Mouse (Mus musculus) testis, adult 2 months (tissue): Measurements from ENCODE around the gene Guca1a.

ENCODE experiments used
- CTCF ChIP-seq: fragments of 200-500 bp; IDR thresholded peaks from 2 replicates; pipeline ENCODE4 v1.5.1; 2012; ENCODE audit warnings: low read depth, mild to moderate bottlenecking, inconsistent platforms, low read length, moderate library complexity; ENCODE audit not compliant: control insufficient read depth, insufficient read depth, insufficient replicate concordance
- POLR2A ChIP-seq: fragments of 200-500 bp; IDR thresholded peaks from 2 replicates; pipeline ENCODE4 v1.6.1; 2012; ENCODE audit warnings: low read depth, mild to moderate bottlenecking, inconsistent platforms, low read length, moderate library complexity; ENCODE audit not compliant: control insufficient read depth

- TF ChIP-seq CTCF = no peak
- no peak for TF ChIP-seq POLR2A
Measured at GRCm38 (mm10) chr17:47385145-47385544, 15.2 kb downstream of the Guca1a start, which contains the start of gene Guca1b.
